Mouse (Mus musculus): ENCODE data around the gene Fgfr1op2.
"Not testable (repeated sequence)": the region's sequence is repeated elsewhere in the genome, so short reads cannot be mapped to it uniquely, and the experiment has no call there.

Gene Fgfr1op2

GRCm38 (mm10) chr6:146576903-146577302 lies at the start of gene Fgfr1op2:
Gene Fgfr1op2 (plus strand): TSS chr6:146577203.
- no peak for DNase-seq (ENCODE audit: low spot score)

- no peak for DNase-seq (ENCODE audit: low spot score)
Observed at GRCm38 (mm10) chr6:146527537-146527936, 49.5 kb upstream of the Fgfr1op2 start.

- no peak for DNase-seq (ENCODE audit: low spot score)
Observed at GRCm38 (mm10) chr6:146530363-146530762, 46.6 kb upstream of the Fgfr1op2 start.

GRCm38 (mm10) chr6:146530769-146531168 lies 46.2 kb upstream of the Fgfr1op2 start:
- DNase-seq (ENCODE audit: low spot score): no peak

GRCm38 (mm10) chr6:146533146-146533545 lies 43.9 kb upstream of the Fgfr1op2 start:
- no peak for DNase-seq (ENCODE audit: low spot score)

- DNase-seq (ENCODE audit: low spot score): no peak
Observed at GRCm38 (mm10) chr6:146535501-146535900, 41.5 kb upstream of the Fgfr1op2 start.

- no peak for DNase-seq (ENCODE audit: low spot score)
Observed at GRCm38 (mm10) chr6:146537111-146537510, 39.9 kb upstream of the Fgfr1op2 start.

GRCm38 (mm10) chr6:146538071-146538470 lies 38.9 kb upstream of the Fgfr1op2 start:
- DNase-seq (ENCODE audit: low spot score): no peak

- no peak for DNase-seq (ENCODE audit: low spot score)
Observed at GRCm38 (mm10) chr6:146538661-146539060, 38.3 kb upstream of the Fgfr1op2 start.

- DNase-seq (ENCODE audit: low spot score): no peak
Observed at GRCm38 (mm10) chr6:146540386-146540785, 36.6 kb upstream of the Fgfr1op2 start.

- no peak for DNase-seq (ENCODE audit: low spot score)
Observed at GRCm38 (mm10) chr6:146544622-146545021, 32.4 kb upstream of the Fgfr1op2 start.

GRCm38 (mm10) chr6:146545289-146545865 lies 31.6 kb upstream of the Fgfr1op2 start:
- DNase-seq (ENCODE audit: low spot score): no peak

- DNase-seq (ENCODE audit: low spot score): no peak
Observed at GRCm38 (mm10) chr6:146550421-146550820, 26.6 kb upstream of the Fgfr1op2 start.

- no peak for DNase-seq (ENCODE audit: low spot score)
Observed at GRCm38 (mm10) chr6:146551326-146551725, 25.7 kb upstream of the Fgfr1op2 start.

- not testable (repeated sequence) for DNase-seq (ENCODE audit: low spot score)
Observed at GRCm38 (mm10) chr6:146562461-146562860, 14.5 kb upstream of the Fgfr1op2 start.

- DNase-seq (ENCODE audit: low spot score): no peak
Observed at GRCm38 (mm10) chr6:146572073-146572472, 4.9 kb upstream of the Fgfr1op2 start.

- DNase-seq (ENCODE audit: low spot score): peak; percentile 95
Observed at GRCm38 (mm10) chr6:146577310-146578109, 507 bp downstream of the Fgfr1op2 start, which contains the start of gene Ints13. Gene Ints13 (minus strand): TSS chr6:146577835.

GRCm38 (mm10) chr6:146578111-146578531 lies 1.1 kb downstream of the Fgfr1op2 start:
- peak; percentile 64 for DNase-seq (ENCODE audit: low spot score)

- DNase-seq (ENCODE audit: low spot score): no peak
Observed at GRCm38 (mm10) chr6:146578586-146578985, 1.6 kb downstream of the Fgfr1op2 start.

GRCm38 (mm10) chr6:146580381-146580926 lies 3.5 kb downstream of the Fgfr1op2 start:
- DNase-seq (ENCODE audit: low spot score): no peak

GRCm38 (mm10) chr6:146583366-146584046 lies 6.5 kb downstream of the Fgfr1op2 start:
- DNase-seq (ENCODE audit: low spot score): no peak

- no peak for DNase-seq (ENCODE audit: low spot score)
Observed at GRCm38 (mm10) chr6:146585134-146585533, 8.1 kb downstream of the Fgfr1op2 start.

GRCm38 (mm10) chr6:146602601-146603000 lies 25.6 kb downstream of the Fgfr1op2 start:
- no peak for DNase-seq (ENCODE audit: low spot score)
